Mouse (Mus musculus): Measurements from ENCODE around the gene Klhl35. TPM values are rescaled to one million over a fixed set of nuclear protein-coding genes. Genes with fewer than 3 reads are reported as not detected.

Gene Klhl35
- total and polyA plus RNA-seq, 2 experiments from 2014 or later: 2.3 to 3.3 TPM

DNA sequence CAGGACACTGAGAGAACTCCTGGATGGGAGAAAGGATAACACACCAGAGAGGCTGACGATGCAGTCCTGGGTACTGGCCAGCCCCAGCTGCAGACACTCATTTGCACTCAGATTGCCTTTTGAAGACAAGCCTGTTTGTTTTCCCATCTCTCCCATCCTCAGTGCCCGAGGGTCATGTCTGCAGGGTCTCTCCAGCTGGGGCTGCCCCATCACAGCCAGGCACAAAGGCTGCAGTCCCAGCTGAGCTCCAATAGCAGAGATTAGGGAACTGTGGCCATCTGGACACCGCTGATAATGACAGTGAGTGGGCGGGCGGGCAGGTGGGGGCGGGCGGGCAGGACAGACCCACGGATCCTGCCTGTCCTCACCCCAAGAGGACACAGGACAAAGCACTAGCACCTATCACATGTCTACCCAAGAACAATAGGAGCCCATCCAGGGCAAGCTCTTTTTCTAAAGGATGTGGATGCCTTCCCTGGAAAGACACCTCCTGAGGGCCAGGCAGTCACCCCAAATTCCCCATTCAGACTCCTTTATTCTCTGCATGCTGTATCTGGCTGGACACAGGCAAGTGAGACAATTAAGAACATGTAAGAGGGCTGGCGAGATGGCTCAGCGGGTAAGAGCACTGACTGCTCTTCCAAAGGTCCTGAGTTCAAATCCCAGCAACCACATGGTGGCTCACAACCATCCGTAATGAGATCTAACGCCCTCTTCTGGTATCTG, 9.2 kb downstream of the Klhl35 start:
- peak; percentile 43 for ATAC-seq
- Histone ChIP-seq H3K27me3 (ENCODE audit: insufficient read depth, low read length) (no peaks in the 10 kb centered on the region), H3K4me3 (ENCODE audit: low read length) (no peak overlapping the region), H3K4me2 (ENCODE audit: low read depth, low read length) (no peak overlapping the region), H3K9me3 (ENCODE audit: low read length) (no peaks in the 10 kb centered on the region), H3K4me1 (ENCODE audit: insufficient read depth, low read length) (0 out of 2 replicates have a peak, but pooled peaks cover 4% of the 10 kb centered on the region), H3K27ac (peak overlapping the region; percentile 56), H3K9ac (replicated peaks; ENCODE audit: low read length) (no peak overlapping the region), H3K36me3 (ENCODE audit: insufficient read depth, low read length) (peaks cover 31% of the 10 kb centered on the region)
- peak; percentile 46 for DNase-seq (ENCODE audit: low spot score)
- no peak for TF ChIP-seq CTCF (IDR thresholded peaks at IDR 0.05; ENCODE audit: low read depth)
- 38% methylated on average over 12 of the region's 12 CpGs for WGBS

DNA sequence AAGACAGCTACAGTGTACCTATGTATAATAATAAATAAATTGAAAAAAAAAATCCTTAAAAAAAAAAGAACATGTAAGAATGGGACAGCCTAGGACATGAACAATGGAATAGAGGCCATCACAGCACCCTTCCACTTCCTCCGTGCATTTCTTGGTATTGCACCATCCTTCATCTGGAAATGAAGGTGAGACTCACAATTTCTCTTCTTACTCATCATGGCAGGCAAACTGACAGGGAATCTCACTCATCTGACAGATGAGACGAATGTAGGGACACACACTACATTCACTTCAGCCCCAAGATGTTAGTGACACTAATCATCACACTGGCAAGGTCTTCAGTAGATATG, 9.7 kb downstream of the Klhl35 start:
- no peak overlapping the region for H3K4me2 ChIP-seq (ENCODE audit: low read depth, low read length)
- 80% methylated on average over 2 of the region's 2 CpGs for WGBS
- no peak overlapping the region for H3K9ac ChIP-seq (replicated peaks; ENCODE audit: low read length)
- no peaks in the 10 kb centered on the region for H3K9me3 ChIP-seq (ENCODE audit: low read length)
- H3K36me3 ChIP-seq (ENCODE audit: insufficient read depth, low read length): peaks cover 36% of the 10 kb centered on the region
- H3K27ac ChIP-seq: 0 out of 2 replicates have a peak overlapping the region, but pooled peaks have one; percentile 56
- TF ChIP-seq CTCF (IDR thresholded peaks at IDR 0.05; ENCODE audit: low read depth): no peak
- no peak overlapping the region for H3K4me3 ChIP-seq (ENCODE audit: low read length)
- H3K4me1 ChIP-seq (ENCODE audit: insufficient read depth, low read length): 0 out of 2 replicates have a peak, but pooled peaks cover 6% of the 10 kb centered on the region
- no peak for ATAC-seq
- H3K27me3 ChIP-seq (ENCODE audit: insufficient read depth, low read length): no peaks in the 10 kb centered on the region
- DNase-seq (ENCODE audit: low spot score): no peak

DNA sequence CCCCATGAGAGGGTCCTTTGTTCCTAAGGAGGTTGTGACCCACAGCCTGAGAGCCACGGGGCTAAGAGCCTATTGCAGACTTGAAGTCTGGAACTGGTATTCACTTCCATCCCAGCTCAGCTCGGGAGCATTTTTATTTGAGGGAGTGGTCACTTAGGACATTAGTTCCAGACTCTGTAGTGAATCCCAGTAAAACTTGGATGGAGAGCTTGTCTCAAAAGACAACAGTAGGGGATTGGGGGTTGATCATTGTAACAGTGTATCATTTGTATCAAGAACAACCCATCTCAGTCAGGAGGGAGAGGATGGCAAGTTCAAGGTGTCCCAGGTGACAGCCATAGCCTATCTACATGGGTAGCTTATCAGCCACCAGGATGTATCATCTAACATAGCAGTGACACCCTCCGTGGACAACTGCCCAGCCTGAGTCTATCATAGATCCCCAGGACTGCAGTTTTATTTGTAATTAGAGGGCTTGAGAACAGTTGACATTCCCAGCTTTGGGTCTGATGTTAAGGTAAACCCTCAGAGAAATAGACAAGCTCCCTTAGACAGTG, 10.8 kb downstream of the Klhl35 start:
- no peak overlapping the region for H3K4me2 ChIP-seq (ENCODE audit: low read depth, low read length)
- 0 out of 2 replicates have a peak, but pooled peaks cover 8% of the 10 kb centered on the region for H3K4me1 ChIP-seq (ENCODE audit: insufficient read depth, low read length)
- peaks cover 47% of the 10 kb centered on the region for H3K36me3 ChIP-seq (ENCODE audit: insufficient read depth, low read length)
- H3K4me3 ChIP-seq (ENCODE audit: low read length): no peak overlapping the region
- ATAC-seq (no peak), DNase-seq (ENCODE audit: low spot score) (no peak)
- no peaks in the 10 kb centered on the region for H3K27me3 ChIP-seq (ENCODE audit: insufficient read depth, low read length)
- H3K27ac ChIP-seq: no peak overlapping the region
- H3K9me3 ChIP-seq (ENCODE audit: low read length): no peaks in the 10 kb centered on the region
- 35% methylated on average over 3 of the region's 3 CpGs for WGBS
- TF ChIP-seq CTCF (IDR thresholded peaks at IDR 0.05; ENCODE audit: low read depth): no peak
- H3K9ac ChIP-seq (replicated peaks; ENCODE audit: low read length): no peak overlapping the region

DNA sequence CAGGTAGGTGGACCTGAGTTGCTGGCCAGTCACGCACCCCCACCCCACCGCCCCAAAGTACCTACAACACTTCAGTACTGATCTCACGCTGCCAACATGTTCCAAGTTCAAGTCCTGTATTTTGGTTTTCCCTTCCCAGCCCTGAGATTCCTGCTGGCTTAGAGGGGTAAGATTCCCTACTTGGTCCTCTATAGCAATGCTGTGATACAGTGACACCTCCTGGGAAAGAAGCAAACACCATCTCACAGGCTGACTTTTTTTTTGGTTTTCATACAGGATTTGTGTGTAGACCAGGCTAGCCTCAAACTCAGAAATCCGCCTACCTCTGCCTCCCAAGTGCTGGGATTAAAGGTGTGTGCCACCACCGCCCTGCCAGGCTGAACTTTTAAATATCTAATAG, 11.4 kb downstream of the Klhl35 start:
- WGBS: 91% methylated on average over 5 of the region's 5 CpGs
- no peak overlapping the region for H3K27ac ChIP-seq
- DNase-seq (ENCODE audit: low spot score) (no peak), ATAC-seq (no peak)
- no peak overlapping the region for H3K9ac ChIP-seq (replicated peaks; ENCODE audit: low read length)
- H3K4me1 ChIP-seq (ENCODE audit: insufficient read depth, low read length): peaks cover 10% of the 10 kb centered on the region; the same call in 1 of the 2 replicates
- H3K4me2 ChIP-seq (ENCODE audit: low read depth, low read length): no peak overlapping the region
- no peaks in the 10 kb centered on the region for H3K27me3 ChIP-seq (ENCODE audit: insufficient read depth, low read length)
- H3K36me3 ChIP-seq (ENCODE audit: insufficient read depth, low read length): peaks cover 49% of the 10 kb centered on the region
- no peak overlapping the region for H3K4me3 ChIP-seq (ENCODE audit: low read length)
- peak; percentile 43 for TF ChIP-seq CTCF (IDR thresholded peaks at IDR 0.05; ENCODE audit: low read depth)
- no peaks in the 10 kb centered on the region for H3K9me3 ChIP-seq (ENCODE audit: low read length)

DNA sequence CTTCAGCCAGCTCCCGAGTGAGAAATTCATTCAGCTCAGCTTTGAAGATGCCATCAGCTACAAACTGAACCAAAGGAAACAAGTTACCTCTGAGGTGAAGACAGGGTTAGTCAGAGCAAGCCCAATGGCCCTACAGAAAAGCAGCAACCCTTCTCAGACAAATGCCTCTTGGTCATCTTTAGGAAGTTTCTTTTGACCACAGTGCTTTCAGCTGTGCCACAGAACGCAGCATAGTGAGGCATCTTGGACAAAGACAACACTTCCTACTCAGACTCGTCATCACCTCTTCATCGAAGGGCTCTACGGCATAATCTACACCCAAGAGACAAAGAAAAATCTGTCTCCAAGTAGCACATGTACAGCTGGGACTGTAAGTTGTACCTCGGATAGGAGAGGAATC, 16.8 kb downstream of the Klhl35 start:
- DNase-seq (ENCODE audit: low spot score): no peak
- TF ChIP-seq CTCF (IDR thresholded peaks at IDR 0.05; ENCODE audit: low read depth): no peak
- peak overlapping the region; percentile 92 for H3K27ac ChIP-seq
- H3K36me3 ChIP-seq (ENCODE audit: insufficient read depth, low read length): peaks cover 42% of the 10 kb centered on the region
- H3K9ac ChIP-seq (replicated peaks; ENCODE audit: low read length): peak overlapping the region; percentile 74
- WGBS: 6% methylated on average over 6 of the region's 6 CpGs
- ATAC-seq: no peak
- peaks cover 9% of the 10 kb centered on the region; the same call in 1 of the 2 replicates for H3K4me1 ChIP-seq (ENCODE audit: insufficient read depth, low read length)
- H3K27me3 ChIP-seq (ENCODE audit: insufficient read depth, low read length): no peaks in the 10 kb centered on the region
- H3K9me3 ChIP-seq (ENCODE audit: low read length): no peaks in the 10 kb centered on the region
- peak overlapping the region; percentile 60 for H3K4me3 ChIP-seq (ENCODE audit: low read length)
- peak overlapping the region; percentile 60 for H3K4me2 ChIP-seq (ENCODE audit: low read depth, low read length)

DNA sequence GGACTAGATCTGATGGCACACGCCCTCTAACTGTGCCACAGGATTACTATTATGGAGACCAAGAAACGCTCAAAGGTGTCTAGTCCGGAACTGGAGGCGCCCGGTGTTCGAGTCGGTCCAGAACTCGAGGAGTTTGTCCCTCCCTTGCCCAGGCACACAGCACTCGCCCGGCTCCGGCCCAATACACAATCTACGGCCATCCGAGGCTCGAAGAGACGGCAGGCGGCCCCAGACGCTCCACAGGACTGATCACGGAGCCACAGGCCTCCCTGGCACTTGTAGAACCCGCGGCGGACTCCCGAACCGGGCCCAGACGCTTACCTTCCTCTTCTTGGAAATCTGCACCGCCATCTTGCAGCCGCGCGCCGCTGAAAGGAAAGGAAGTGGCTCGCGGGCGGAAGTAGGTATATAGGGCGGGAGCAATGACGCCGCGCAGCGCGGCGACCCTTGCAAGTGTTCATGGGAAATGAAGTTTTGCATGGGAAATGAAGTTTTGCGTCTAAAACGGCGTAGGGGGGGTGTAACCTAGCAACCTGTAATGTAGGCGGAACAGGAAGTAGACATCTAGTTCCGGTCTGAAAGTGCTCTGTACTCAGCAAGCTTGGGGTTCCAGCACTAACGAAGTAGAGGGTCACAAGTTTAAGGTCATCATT, 17.6 kb downstream of the Klhl35 start, which contains the start of gene Rps3:
TSS of gene Rps3 (minus strand) at position 468 of the 653 bp plus-strand sequence.
- H3K27me3 ChIP-seq (ENCODE audit: insufficient read depth, low read length): no peaks in the 10 kb centered on the region
- TF ChIP-seq CTCF (IDR thresholded peaks at IDR 0.05; ENCODE audit: low read depth): no peak
- H3K27ac ChIP-seq: peak within 1 kb of the TSS; percentile 92
- ATAC-seq (peak; percentile 98), DNase-seq (ENCODE audit: low spot score) (peak; percentile 99)
- peak within 1 kb of the TSS; percentile 60 for H3K4me2 ChIP-seq (ENCODE audit: low read depth, low read length)
- H3K9me3 ChIP-seq (ENCODE audit: low read length): no peaks in the 10 kb centered on the region
- H3K4me3 ChIP-seq (ENCODE audit: low read length): peak within 1 kb of the TSS; percentile 60
- H3K9ac ChIP-seq (replicated peaks; ENCODE audit: low read length): peak within 1 kb of the TSS; percentile 74
- H3K36me3 ChIP-seq (ENCODE audit: insufficient read depth, low read length): peaks cover 34% of the 10 kb centered on the region
- under 1% methylated on average over 45 of the region's 45 CpGs for WGBS
- peaks cover 9% of the 10 kb centered on the region; the same call in 1 of the 2 replicates for H3K4me1 ChIP-seq (ENCODE audit: insufficient read depth, low read length)
